18 mouse cellular contexts compared by ENCODE assay signal in the genomic region with DNA sequence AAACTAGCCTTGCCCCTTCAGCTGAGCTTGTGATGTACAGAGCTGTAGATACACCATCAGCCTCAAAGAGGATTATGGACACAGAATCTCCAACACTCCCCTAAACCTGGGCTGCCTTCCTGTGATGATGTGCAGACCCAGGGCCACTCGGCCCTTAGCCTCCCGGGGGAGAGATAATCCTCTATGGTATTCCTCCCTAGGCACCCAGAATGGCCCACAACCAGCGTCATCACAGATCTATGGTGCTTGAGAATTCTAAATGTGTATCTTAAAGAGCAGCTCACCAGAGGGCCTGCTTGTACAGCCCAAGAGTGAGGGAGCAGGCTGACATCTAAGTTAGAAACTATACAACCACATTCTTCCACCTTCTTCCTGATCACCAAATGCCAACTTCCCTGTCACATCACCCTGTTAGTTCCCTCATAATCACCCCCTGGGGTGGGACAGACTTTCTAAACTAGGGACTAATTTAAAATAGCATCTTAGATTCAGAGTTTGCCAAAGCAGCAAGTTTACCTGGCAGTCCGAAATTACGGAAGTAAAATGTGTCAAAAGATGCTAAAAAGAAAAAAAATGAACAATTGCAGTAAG. TPM values are rescaled to one million over a fixed set of nuclear protein-coding genes. Genes with fewer than 3 reads are reported as not detected.
DNase-seq lines count a peak whose midpoint lies in the region; ATAC-seq and TF ChIP-seq lines count a peak whose summit lies in the region.
"Had no signal": no experiment of that assay in that cellular context is flagged by ENCODE, and none has a peak within 500 bp of the region (broad histone marks: within the 10 kb centered on the region; RNA-seq: fewer than 3 reads in every experiment).

No protein-coding gene starts in this region.

- H3K27ac ChIP-seq in heart, adult 2 months, result peak overlapping the region; percentile 89
- no peak overlapping the region for H3K27ac ChIP-seq in neural tube, embryonic 15.5 days (replicated peaks)
- H3K27ac ChIP-seq in limb, embryonic 14.5 days (replicated peaks; ENCODE audit: low read depth, low read length), result no peak overlapping the region
- H3K27ac ChIP-seq: hindbrain, embryonic 12.5 days; kidney, embryonic 15.5 days; liver, embryonic 14.5 days; neural tube, embryonic 13.5 days had no signal

- no peak for ATAC-seq in neural tube, embryonic 15.5 days (ENCODE audit: low FRiP score)
- ATAC-seq in limb, embryonic 14.5 days (ENCODE audit: low FRiP score, low read depth), result no peak
- ATAC-seq in megakaryocyte-erythroid progenitor cell, adult 5-6 weeks (replicated peaks; ENCODE audit: low FRiP score, low TSS enrichment, poor library complexity, severe bottlenecking), result no peak

- intact Hi-C loops in heart, adult 2 months (cut with DNase I), result loop anchor here (5.0 to 10.0 kb wide), 2 partner anchors 183 to 436 kb away; no protein-coding TSS in a partner anchor
- intact Hi-C loops in heart, postnatal 36 days (cut with DNase I), result loop anchor here (5.0 to 10.0 kb wide), 2 partner anchors 333 to 436 kb away; no protein-coding TSS in a partner anchor

- no peaks in the 10 kb centered on the region for H3K9me3 ChIP-seq in neural tube, embryonic 15.5 days (replicated peaks)
- H3K9me3 ChIP-seq in limb, embryonic 14.5 days (ENCODE audit: control insufficient read depth, low read length), result no peaks in the 10 kb centered on the region
- H3K9me3 ChIP-seq: hindbrain, embryonic 12.5 days; kidney, embryonic 15.5 days; neural tube, embryonic 13.5 days had no signal

- H3K79me2 ChIP-seq in heart, adult 2 months (replicated peaks; ENCODE audit: control insufficient read depth, insufficient read depth, low read length), result no peaks in the 10 kb centered on the region

- DNase-seq in heart, adult 2 months, result peak in 1 of 2 experiments; percentile 32
- no peak for DNase-seq in heart, postnatal 36 days
- peak; percentile 42 for DNase-seq in neural tube, embryonic 10.5 days (ENCODE audit: extremely low spot score, low spot score)
- no peak for DNase-seq in limb, embryonic 14.5 days (ENCODE audit: low spot score)
- DNase-seq in yolk sac, embryonic 10.5 days (ENCODE audit: low spot score), result peak; percentile 59
- DNase-seq in lung, postnatal 10 days, result no peak
- DNase-seq: cerebellum, adult 18-20 months; right cerebral cortex, postnatal 14 days; thymus, postnatal 36 days had no signal

- H3K4me1 ChIP-seq in heart, adult 2 months (ENCODE audit: control insufficient read depth, insufficient read depth, low read length), result peaks cover 3% of the 10 kb centered on the region
- H3K4me1 ChIP-seq in neural tube, embryonic 15.5 days, result peaks cover 16% of the 10 kb centered on the region
- peaks cover 11% of the 10 kb centered on the region; the same call in 1 of the 2 replicates for H3K4me1 ChIP-seq in limb, embryonic 14.5 days (ENCODE audit: control insufficient read depth, insufficient read depth, low read length)

- 33% methylated on average over 5 of the region's 5 CpGs for WGBS in heart, adult 2 months
- 5% methylated on average over 5 of the region's 5 CpGs for WGBS in neural tube, embryonic 15.5 days
- 25% methylated on average over 5 of the region's 5 CpGs for WGBS in limb, embryonic 14.5 days

- peak overlapping the region; percentile 32 for H3K4me3 ChIP-seq in heart, adult 2 months
- H3K4me3 ChIP-seq in neural tube, embryonic 15.5 days (replicated peaks), result no peak overlapping the region
- peak overlapping the region; percentile 81 for H3K4me3 ChIP-seq in limb, embryonic 14.5 days (replicated peaks; ENCODE audit: low read length)
- H3K4me3 ChIP-seq: erythroblast, embryonic 14.5 days; hindbrain, embryonic 12.5 days; kidney, embryonic 15.5 days; megakaryocyte, embryonic 14.5 days; neural tube, embryonic 13.5 days had no signal

- no peak for TF ChIP-seq CTCF in heart, adult 2 months (IDR thresholded peaks at IDR 0.05)

- peak overlapping the region; percentile 58 for H3K9ac ChIP-seq in heart, adult 2 months (ENCODE audit: low read depth, low read length)
- H3K9ac ChIP-seq in neural tube, embryonic 15.5 days (replicated peaks), result no peak overlapping the region
- peak overlapping the region; percentile 98 for H3K9ac ChIP-seq in limb, embryonic 14.5 days (ENCODE audit: low read depth, low read length, severe bottlenecking)
- H3K9ac ChIP-seq: hindbrain, embryonic 12.5 days; kidney, embryonic 15.5 days; liver, embryonic 14.5 days; neural tube, embryonic 13.5 days had no signal

- H3K27me3 ChIP-seq in heart, adult 2 months (ENCODE audit: control insufficient read depth, insufficient read depth, low read length), result peaks cover 2% of the 10 kb centered on the region; the same call in 1 of the 2 replicates
- H3K27me3 ChIP-seq in neural tube, embryonic 15.5 days (replicated peaks), result peaks cover 89% of the 10 kb centered on the region
- peaks cover 8% of the 10 kb centered on the region; the same call in 1 of the 2 replicates for H3K27me3 ChIP-seq in limb, embryonic 14.5 days (ENCODE audit: control insufficient read depth, insufficient read depth, low read length)

- no peaks in the 10 kb centered on the region; the same call in 1 of the 2 replicates for H3K36me3 ChIP-seq in heart, adult 2 months (ENCODE audit: control insufficient read depth, insufficient read depth, low read length)
- no peaks in the 10 kb centered on the region for H3K36me3 ChIP-seq in neural tube, embryonic 15.5 days
- no peaks in the 10 kb centered on the region for H3K36me3 ChIP-seq in limb, embryonic 14.5 days (ENCODE audit: control insufficient read depth, insufficient read depth, low read length)
- H3K36me3 ChIP-seq: hindbrain, embryonic 12.5 days; kidney, embryonic 15.5 days; neural tube, embryonic 13.5 days had no signal

- TF ChIP-seq EP300 in heart, adult 2 months (IDR thresholded peaks at IDR 0.05; ENCODE audit: insufficient read depth, low read depth, low read length), result no peak

- no peak overlapping the region for H3K4me2 ChIP-seq in neural tube, embryonic 15.5 days
- peak overlapping the region; percentile 72 for H3K4me2 ChIP-seq in limb, embryonic 14.5 days (replicated peaks; ENCODE audit: low read depth, low read length, severe bottlenecking)
- H3K4me2 ChIP-seq: hindbrain, embryonic 12.5 days; kidney, embryonic 15.5 days; neural tube, embryonic 13.5 days had no signal

- TF ChIP-seq POLR2A in heart, adult 2 months (IDR thresholded peaks at IDR 0.05; ENCODE audit: insufficient read depth, low read depth, low read length), result no peak
- TF ChIP-seq POLR2A in limb, embryonic 14.5 days (IDR thresholded peaks at IDR 0.05; ENCODE audit: borderline replicate concordance, extremely low read depth, insufficient read depth, insufficient read length), result no peak

RNA-seq across cellular contexts. Expression of gene Hand2, which starts 2.8 kb away (rescaled TPM):
- 10 to 100 TPM; 62.1 to 63.9 TPM for total RNA-seq in heart, adult 2 months (2021)
- polyA plus RNA-seq in heart, adult 2 months (2012; rRNA removed), result 10.3 and 14.8 TPM in 2 replicates
- total RNA-seq in heart, postnatal 36 days (2021), result 10 to 100 TPM; 53.8 to 68.2 TPM
- polyA plus RNA-seq in neural tube, embryonic 15.5 days (2015; fragmentation: Nextera tagmentation; extraction: Ambion mirVana), result 1.0 TPM in 1 of 2 replicates, not detected in the other
- polyA plus RNA-seq in limb, embryonic 14.5 days (2012; rRNA removed), result 33.4 and 36.2 TPM in 2 replicates
- polyA plus RNA-seq in limb, embryonic 14.5 days (2014; fragmentation: Nextera tagmentation; extraction: Ambion mirVana), result 9.8 and 13.5 TPM in 2 replicates
- not detected in 2 replicates for total RNA-seq in megakaryocyte-erythroid progenitor cell, adult 5-6 weeks (2014; fragmentation: Nextera tagmentation)
- not detected in 2 replicates for total RNA-seq in megakaryocyte-erythroid progenitor cell, adult 5-6 weeks (2017)
- total RNA-seq: layer of hippocampus, postnatal 14 days had no signal
- polyA plus RNA-seq: erythroblast, embryonic 14.5 days; hindbrain, embryonic 12.5 days had no signal

Comparison
In these comparisons a context has a peak if more than half of its experiments do, and no peak if none do; other contexts are left out.
1. DNase-seq: peak in neural tube, embryonic 10.5 days (single experiment) and yolk sac, embryonic 10.5 days (single experiment); none in heart, postnatal 36 days (0 of 2), limb, embryonic 14.5 days (single experiment) and lung, postnatal 10 days (single experiment).
2. RNA of gene Hand2, which starts 2.8 kb away (total RNA-seq): 53.8 to 68.2 TPM in heart, postnatal 36 days and 62.1 to 63.9 TPM in heart, adult 2 months; not detected in megakaryocyte-erythroid progenitor cell, adult 5-6 weeks; every median in the first group is over 10 times any median in the second.